Mouse (Mus musculus) spleen, adult 2 months (tissue): ENCODE data around the gene Krt80. TPM values are rescaled to one million over a fixed set of nuclear protein-coding genes. Genes with fewer than 3 reads are reported as not detected.
"Not testable (repeated sequence)": the region's sequence is repeated elsewhere in the genome, so short reads cannot be mapped to it uniquely, and the experiment has no call there.

Source experiments
- DNase-seq, 2 experiments: peaks; one replicate each; pipeline versions ENCODE4 v3.0.0 to v3.0.0-alpha.2; 2012 to 2021; ENCODE audit warnings: low spot score in 2 of 2, low read depth in 1 of 2
- H3K27ac ChIP-seq: fragments of 200-500 bp; 2 replicates; pipeline ENCODE4 v1.5.1; 2012; ENCODE audit warnings: low read length, inconsistent platforms; ENCODE audit not compliant: insufficient read depth
- H3K27me3 ChIP-seq: fragments of 200-500 bp; 2 replicates; pipeline ENCODE4 v1.6.1; 2012; ENCODE audit warnings: mild to moderate bottlenecking, moderate library complexity, low read length, inconsistent platforms; ENCODE audit not compliant: control insufficient read depth, insufficient read depth
- H3K36me3 ChIP-seq: fragments of 200-500 bp; 2 replicates; pipeline ENCODE4 v1.6.1; 2012; ENCODE audit warnings: mild to moderate bottlenecking, low read length, inconsistent platforms; ENCODE audit not compliant: control insufficient read depth, insufficient read depth
- H3K4me1 ChIP-seq: fragments of 200-500 bp; 2 replicates; pipeline ENCODE4 v1.6.1; 2011; ENCODE audit warnings: inconsistent platforms; ENCODE audit not compliant: control insufficient read depth, insufficient read depth, insufficient read length
- H3K4me3 ChIP-seq: fragments of 200-500 bp; 2 replicates; pipeline ENCODE4 v1.5.1; 2011; ENCODE audit warnings: mild to moderate bottlenecking, inconsistent platforms; ENCODE audit not compliant: insufficient read depth, insufficient read length; ENCODE audit errors: extremely low read depth
- CTCF ChIP-seq: fragments of 200-500 bp; IDR thresholded peaks from 2 replicates; pipeline ENCODE4 v1.5.1; 2011; ENCODE audit warnings: mild to moderate bottlenecking, inconsistent platforms; ENCODE audit not compliant: insufficient read depth, insufficient read length, insufficient replicate concordance; ENCODE audit errors: extremely low read depth
- POLR2A ChIP-seq: fragments of 200-500 bp; IDR thresholded peaks from 2 replicates; pipeline ENCODE4 v1.6.1; 2011; ENCODE audit warnings: low read depth, low read length, inconsistent platforms
- WGBS: fragments of 180-500 bp; shearing (Covaris S2); methylation state at CpG from one replicate; pipeline ENCODE4 v1.1.7; 2018; 5-methylcytosine and 5-hydroxymethylcytosine counted together
- polyA plus RNA-seq: library from polyadenylated mRNA; depleted of rRNA; stranded (reverse); fragments of >200 nt; gene quantifications from 2 replicates; pipeline ENCODE4 v1.2.3, GENCODE M21; 2012

Gene Krt80
- polyA plus RNA-seq, 1 experiment: 9.9 TPM

- Histone ChIP-seq H3K36me3 (no peaks in the 10 kb centered on the region), H3K27me3 (no peaks in the 10 kb centered on the region), H3K4me1 (no peaks in the 10 kb centered on the region; the same call in 1 of the 2 replicates), H3K4me3 (no peak overlapping the region), H3K27ac (no peak overlapping the region)
- DNase-seq: no peak
- TF ChIP-seq POLR2A: no peak
- no peak for TF ChIP-seq CTCF
- 39% methylated on average over 1 of the region's 1 CpGs for WGBS
Observed at GRCm38 (mm10) chr15:101333165-101333564, 36.8 kb downstream of the Krt80 start.

GRCm38 (mm10) chr15:101332370-101332769 lies 37.6 kb downstream of the Krt80 start:
- no peak overlapping the region for H3K27ac ChIP-seq
- no peaks in the 10 kb centered on the region; the same call in 1 of the 2 replicates for H3K4me1 ChIP-seq
- H3K36me3 ChIP-seq: no peaks in the 10 kb centered on the region
- H3K27me3 ChIP-seq: no peaks in the 10 kb centered on the region
- TF ChIP-seq CTCF (no peak), POLR2A (no peak)
- no peak for DNase-seq
- WGBS: 73% methylated on average over 4 of the region's 4 CpGs
- H3K4me3 ChIP-seq: no peak overlapping the region

GRCm38 (mm10) chr15:101331090-101331489 lies 38.9 kb downstream of the Krt80 start:
- TF ChIP-seq CTCF: no peak
- TF ChIP-seq POLR2A: no peak
- DNase-seq: no peak
- 77% methylated on average over 4 of the region's 4 CpGs for WGBS
- H3K27me3 ChIP-seq: no peaks in the 10 kb centered on the region
- H3K4me3 ChIP-seq: no peak overlapping the region
- H3K27ac ChIP-seq: no peak overlapping the region
- H3K4me1 ChIP-seq: no peaks in the 10 kb centered on the region
- H3K36me3 ChIP-seq: no peaks in the 10 kb centered on the region

DNA sequence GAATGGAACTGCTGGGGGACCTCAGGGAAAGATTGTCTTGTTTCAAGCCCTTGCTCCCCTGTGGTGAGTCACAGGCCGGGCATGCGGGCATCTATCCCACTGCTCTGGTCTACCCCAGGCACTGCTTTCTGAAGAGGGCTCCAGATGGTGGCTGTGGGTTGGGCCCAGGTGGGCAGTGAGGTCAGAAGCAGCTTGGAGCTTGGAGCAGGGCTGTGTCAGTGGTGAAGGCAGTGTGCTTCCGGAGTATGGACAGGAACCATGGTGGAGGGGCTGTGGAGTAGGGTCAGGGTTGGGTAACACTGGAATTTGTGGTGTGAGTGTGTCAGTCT lies 40.4 kb downstream of the Krt80 start:
- no peaks in the 10 kb centered on the region for H3K36me3 ChIP-seq
- DNase-seq: no peak
- no peaks in the 10 kb centered on the region for H3K27me3 ChIP-seq
- 69% methylated on average over 3 of the region's 3 CpGs for WGBS
- no peaks in the 10 kb centered on the region for H3K4me1 ChIP-seq
- H3K4me3 ChIP-seq: no peak overlapping the region
- TF ChIP-seq CTCF (no peak), POLR2A (no peak)
- no peak overlapping the region for H3K27ac ChIP-seq

GRCm38 (mm10) chr15:101328876-101329563 lies 40.9 kb downstream of the Krt80 start:
- Histone ChIP-seq H3K4me3 (no peak overlapping the region), H3K27me3 (no peaks in the 10 kb centered on the region), H3K27ac (no peak overlapping the region), H3K36me3 (no peaks in the 10 kb centered on the region), H3K4me1 (no peaks in the 10 kb centered on the region)
- DNase-seq: no peak
- 82% methylated on average over 3 of the region's 3 CpGs for WGBS
- TF ChIP-seq POLR2A (no peak), CTCF (no peak)

GRCm38 (mm10) chr15:101327282-101327681 lies 42.7 kb downstream of the Krt80 start:
- H3K4me3 ChIP-seq: no peak overlapping the region
- peak in 1 of 2 experiments; percentile 46 for DNase-seq
- TF ChIP-seq CTCF (peak; percentile 79; the same call in 1 of the 2 replicates), POLR2A (no peak)
- no peak overlapping the region for H3K27ac ChIP-seq
- no peaks in the 10 kb centered on the region for H3K36me3 ChIP-seq
- no peaks in the 10 kb centered on the region for H3K4me1 ChIP-seq
- 3% methylated on average over 6 of the region's 6 CpGs for WGBS
- H3K27me3 ChIP-seq: no peaks in the 10 kb centered on the region

- DNase-seq: no peak
- no peak overlapping the region for H3K4me3 ChIP-seq
- H3K27ac ChIP-seq: no peak overlapping the region
- no peaks in the 10 kb centered on the region for H3K4me1 ChIP-seq
- no peaks in the 10 kb centered on the region for H3K27me3 ChIP-seq
- 35% methylated on average over 10 of the region's 10 CpGs for WGBS
- no peaks in the 10 kb centered on the region for H3K36me3 ChIP-seq
- TF ChIP-seq CTCF (no peak), POLR2A (no peak)
Observed at GRCm38 (mm10) chr15:101325991-101326534, 43.9 kb downstream of the Krt80 start.

- H3K4me3 ChIP-seq, H3K36me3 ChIP-seq, H3K27me3 ChIP-seq, H3K27ac ChIP-seq, DNase-seq, H3K4me1 ChIP-seq: not testable (repeated sequence)
Observed at GRCm38 (mm10) chr15:101324409-101324808, 45.6 kb downstream of the Krt80 start.
